Mouse (Mus musculus): ENCODE results near the gene Zbtb42. TPM values are rescaled to one million over a fixed set of nuclear protein-coding genes. Genes with fewer than 3 reads are reported as not detected.

The Zbtb42 gene
- 1 to 10 TPM; 1.3 to 2.1 TPM for total RNA-seq (2021)
- long read RNA-seq, experiment 1, partial matches to known transcripts = 0 of 1 reads
- long read RNA-seq, experiment 1, other reads (novel, unspliced or antisense) = 0 of 1 reads
- long read RNA-seq, experiment 2, partial matches to known transcripts = 0 of 2 reads
- long read RNA-seq, experiment 2, other reads (novel, unspliced or antisense) = 0 of 2 reads

DNA sequence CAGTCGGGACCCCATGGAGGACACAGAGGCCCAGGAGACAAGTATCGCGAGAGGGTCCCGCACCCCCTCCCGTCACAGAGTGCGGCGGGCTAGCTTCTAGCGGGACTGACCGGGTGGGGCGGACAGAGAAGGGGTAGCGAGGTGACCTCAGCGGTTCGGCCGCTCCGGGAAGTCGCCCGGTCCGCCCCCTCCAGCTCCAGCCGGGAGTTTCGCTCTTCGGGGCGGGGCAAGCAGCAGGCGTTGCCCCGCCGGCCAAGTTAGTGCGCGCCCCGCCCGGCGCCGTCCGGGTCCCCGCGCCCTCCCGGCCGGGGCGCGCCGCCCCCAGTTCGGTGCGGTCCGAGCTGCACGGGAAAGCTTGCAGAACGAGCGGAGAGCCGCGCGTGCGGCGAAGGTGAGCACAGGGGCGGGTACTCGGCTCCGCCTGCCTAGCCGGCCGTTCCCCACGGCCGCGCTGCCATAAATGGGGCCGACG is at the start of gene Zbtb42:
Gene Zbtb42 (plus strand): TSS at position 274 of the 472 bp plus-strand sequence.
- peak; percentile 75 for DNase-seq
- intact Hi-C loops (cut with DNase I; ENCODE audit: low total_unique reads) = loop anchor here (2.0 kb wide), 1 partner anchor 28 kb away; no protein-coding TSS in a partner anchor

DNA sequence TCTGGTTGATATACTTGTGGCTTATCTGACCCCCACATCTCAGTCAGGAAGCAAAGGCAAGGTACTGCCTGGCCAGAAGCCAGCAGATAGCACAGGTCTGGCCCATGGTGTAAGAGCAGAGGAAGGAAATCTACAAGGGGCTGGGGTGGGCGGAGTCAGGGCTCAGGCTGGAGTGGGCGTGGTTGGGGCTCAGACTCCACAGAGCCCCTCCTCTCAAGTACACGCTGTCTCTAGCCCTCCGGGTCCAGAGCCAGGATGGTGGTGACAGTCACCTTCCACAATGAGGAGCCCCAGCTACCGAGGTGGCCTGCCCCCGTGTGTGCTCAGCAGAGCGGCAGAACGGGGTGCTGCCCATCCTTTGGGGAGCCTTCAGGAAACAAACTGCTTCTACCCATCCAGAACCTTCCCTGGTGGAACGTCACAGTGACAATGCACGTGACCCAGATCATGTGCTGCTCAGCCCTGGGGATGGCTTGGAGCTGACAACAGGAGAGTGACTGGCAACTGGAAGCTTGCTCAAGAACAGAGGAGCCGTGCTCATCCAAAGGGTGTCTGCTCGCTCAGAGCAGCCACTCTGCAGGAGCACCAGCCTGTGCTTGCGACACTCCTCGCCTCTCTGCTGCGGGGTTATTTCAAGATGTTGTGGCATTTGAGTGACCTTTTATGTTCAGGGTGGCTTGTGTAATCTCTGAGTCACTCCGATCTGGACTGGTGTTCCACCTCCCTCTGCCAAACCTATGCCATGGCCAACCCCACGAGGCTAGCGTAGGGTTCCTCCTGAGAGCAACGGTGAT is 49.5 kb upstream of the Zbtb42 start:
- peak; percentile 63 for DNase-seq
- intact Hi-C loops (cut with DNase I; ENCODE audit: low total_unique reads) = no loop called here

DNA sequence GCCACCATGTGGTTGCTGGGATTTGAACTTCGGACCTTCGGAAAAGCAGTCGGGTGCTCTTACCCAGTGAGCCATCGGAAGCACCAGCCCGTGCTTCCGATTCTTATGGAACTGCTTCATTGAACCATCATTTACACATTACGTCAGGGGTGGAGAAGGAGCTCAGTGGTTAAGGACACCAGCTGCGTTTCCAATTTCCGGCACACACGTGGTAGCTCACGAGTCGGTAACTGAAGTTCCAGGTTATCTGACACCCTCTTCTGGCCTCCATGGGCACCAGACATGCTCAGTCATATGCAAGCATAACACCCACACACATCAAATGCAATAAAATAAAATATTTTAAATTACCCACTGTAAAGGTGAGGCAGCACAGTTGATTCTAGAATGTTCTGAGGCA is 48.6 kb upstream of the Zbtb42 start:
- no peak for DNase-seq
- intact Hi-C loops (cut with DNase I; ENCODE audit: low total_unique reads) = no loop called here

DNA sequence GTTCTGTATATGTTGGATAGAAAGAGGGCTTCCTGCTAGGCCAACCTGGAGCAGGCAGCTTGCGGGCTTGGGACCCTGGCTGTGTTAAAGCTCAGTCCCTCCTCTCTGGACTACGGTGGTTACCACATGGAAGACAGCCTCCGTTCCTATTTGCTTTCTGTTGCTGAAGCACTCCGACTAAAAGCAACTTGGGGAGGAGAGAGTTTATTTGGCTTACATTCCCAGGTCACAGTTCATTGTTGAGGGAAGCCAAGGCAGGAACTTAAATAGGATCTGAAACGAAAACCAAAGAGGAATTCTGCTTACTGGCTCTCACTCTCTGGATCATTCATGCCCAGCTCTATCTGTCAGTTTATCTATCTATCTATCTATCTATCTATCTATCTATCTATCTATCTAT is 47.8 kb upstream of the Zbtb42 start:
- DNase-seq = no peak
- intact Hi-C loops (cut with DNase I; ENCODE audit: low total_unique reads) = no loop called here

DNA sequence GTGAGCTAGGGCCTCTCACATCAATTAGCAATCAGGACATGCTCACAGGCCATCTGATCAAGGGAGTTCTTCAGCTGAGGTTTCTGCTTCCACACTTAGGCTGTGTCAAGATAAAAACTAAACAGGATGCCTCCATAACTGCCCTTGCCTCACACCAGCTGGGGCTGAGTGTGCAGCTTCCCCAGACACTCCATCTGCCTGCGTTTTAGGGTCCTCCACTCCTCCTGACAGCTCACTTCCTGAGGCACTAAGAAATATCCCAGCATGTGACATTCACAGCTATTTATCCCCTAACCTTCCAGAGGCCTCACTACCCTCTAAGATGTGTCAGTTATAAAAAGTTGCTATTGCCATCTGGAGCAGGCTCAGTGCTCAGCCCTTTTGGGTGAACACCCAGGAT is 47.2 kb upstream of the Zbtb42 start:
- DNase-seq = no peak
- intact Hi-C loops (cut with DNase I; ENCODE audit: low total_unique reads) = no loop called here

DNA sequence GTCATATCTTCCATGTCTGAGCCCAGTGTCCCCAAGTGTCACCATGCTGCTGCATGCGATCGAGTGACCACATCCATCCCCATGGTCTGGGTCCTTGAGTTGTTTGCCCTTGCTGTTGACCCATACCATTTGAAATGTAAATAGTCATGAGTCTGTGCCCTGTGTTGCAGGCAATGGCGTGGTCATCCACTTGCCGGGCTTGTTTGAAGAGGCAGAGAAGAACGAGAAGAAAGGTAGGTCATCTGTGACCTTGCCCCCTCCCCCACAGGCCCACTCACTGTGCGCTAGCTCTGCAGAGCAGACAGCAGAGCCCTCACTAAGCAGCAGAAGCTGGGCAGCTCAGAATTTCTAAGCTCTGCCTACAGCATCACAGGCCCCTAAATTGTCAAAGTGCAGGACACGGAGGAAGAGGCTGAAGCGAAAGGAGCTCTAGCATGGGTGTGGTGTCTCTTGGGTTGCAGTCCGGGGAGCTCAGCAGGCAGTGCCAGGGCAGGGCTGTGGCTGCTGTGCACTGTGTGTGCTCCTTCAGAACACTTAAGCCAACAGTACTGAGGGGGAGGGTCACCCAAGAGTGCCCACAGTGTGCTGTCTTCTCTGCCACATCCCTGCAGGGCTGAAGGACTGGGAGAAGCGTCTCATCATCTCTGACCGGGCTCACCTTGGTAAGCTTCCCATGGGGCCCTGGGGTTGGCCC is 46.4 kb upstream of the Zbtb42 start:
- DNase-seq = no peak
- intact Hi-C loops (cut with DNase I; ENCODE audit: low total_unique reads) = no loop called here

DNA sequence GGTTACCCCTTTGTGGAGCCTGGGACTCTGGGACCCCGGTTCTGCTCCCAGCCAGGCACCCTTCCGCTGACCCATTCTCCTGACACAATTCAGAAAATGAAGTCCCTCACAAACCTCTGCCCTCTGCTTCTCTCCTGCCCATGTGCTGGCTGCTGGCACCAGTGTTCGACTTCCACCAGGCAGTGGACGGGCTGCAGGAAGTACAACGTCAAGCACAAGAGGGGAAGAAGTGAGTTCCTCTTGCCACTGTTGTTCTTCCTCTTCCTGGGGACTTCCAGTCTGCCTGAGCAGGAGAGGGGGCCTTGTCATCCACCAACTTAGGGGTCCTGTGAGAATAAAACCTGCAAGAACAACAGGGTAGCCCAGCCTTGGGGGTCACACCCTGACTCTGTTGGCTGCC is 45.7 kb upstream of the Zbtb42 start:
- DNase-seq = no peak
- intact Hi-C loops (cut with DNase I; ENCODE audit: low total_unique reads) = no loop called here

DNA sequence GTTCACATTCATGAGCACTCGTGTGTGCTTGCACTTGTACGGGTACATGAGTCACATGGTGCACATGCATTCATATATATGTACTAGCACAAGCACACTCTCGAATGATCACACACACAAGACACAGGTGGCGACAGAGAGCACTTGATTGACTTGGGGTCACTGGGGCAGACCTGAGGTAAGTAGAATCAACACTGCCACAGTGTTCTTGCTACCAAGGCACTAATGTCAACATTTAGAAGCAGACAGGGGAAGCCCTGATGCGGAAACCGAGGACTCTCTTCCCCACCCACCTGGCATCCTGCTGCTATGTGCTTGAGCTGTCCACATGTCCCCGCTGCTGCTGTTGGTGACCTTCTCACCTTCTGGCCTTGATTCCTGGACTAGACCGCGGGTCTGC is 44.9 kb upstream of the Zbtb42 start:
- intact Hi-C loops (cut with DNase I; ENCODE audit: low total_unique reads) = no loop called here
- DNase-seq = no peak

DNA sequence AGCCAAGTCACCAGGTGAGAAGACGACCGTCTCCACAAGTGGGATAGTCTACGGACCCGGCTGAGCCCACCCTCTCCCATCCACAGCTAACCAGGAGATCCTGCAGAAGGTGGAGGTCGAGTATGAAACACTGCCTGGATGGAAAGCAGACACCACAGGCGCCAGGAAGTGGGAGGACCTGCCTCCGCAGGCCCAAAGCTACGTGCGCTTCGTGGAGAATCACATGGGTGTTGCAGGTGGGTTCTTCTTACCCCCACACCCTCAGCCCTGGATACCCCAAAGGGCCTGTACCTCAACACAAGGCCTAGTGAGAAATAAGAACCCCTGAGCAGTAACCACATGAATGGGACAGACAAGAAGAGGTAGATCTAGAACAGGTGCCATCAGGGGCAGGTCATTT is 39.1 kb upstream of the Zbtb42 start:
- no peak for DNase-seq

DNA sequence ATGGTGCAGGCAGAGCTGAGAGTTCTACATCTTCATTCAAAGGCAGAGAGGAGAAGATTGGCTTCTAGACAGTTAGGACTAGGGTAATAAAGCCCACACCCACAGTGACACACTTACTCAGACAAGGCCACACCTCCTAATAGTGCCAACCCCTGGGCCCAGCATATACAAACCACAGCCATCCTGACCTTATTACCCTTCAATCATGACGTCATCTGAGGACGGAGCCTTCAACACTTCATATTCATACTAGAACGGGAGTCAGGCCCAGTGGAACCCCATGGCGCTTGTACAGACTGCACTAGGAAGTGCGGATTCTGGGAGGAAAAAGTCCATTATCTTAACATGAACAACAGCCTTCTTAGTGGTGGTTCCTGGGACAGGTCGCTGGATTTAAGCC is 35.5 kb upstream of the Zbtb42 start:
- DNase-seq = no peak
- intact Hi-C loops (cut with DNase I; ENCODE audit: low total_unique reads) = no loop called here

More for the DNA sequence above, 39.1 kb upstream of the Zbtb42 start:
- intact Hi-C loops (cut with DNase I; ENCODE audit: low total_unique reads) = no loop called here

DNA sequence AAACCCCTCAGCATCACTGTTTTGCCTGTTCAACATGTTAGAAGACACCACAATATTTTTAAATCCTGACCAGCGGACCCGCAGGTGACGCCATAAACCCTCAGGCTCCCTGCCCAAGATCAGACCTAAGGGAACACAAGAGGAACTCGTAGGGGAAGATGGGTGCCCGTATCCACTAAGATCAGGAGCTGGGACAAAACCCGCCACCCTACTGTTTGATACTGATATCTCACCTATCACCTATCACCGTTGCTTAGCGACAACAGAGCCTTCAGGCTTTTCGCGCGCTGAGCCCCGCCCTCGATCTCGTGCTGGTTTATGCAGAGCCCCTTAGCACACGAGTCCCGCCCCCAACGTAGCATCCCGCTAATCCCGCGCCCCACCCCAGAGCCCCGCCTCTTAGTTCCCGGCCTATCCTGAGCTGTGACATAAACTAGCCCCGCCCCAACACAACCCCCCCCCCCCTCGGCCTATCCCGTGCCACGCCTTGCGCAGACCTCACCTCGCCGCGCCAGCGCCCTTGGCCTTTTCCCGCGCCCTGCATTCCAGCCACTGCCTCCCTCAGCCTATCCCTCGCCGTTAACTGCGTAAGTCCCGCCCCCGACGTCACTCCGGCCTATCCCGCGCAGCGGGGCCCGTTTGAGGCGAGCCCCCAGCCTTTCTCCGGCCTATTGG is 34.3 kb upstream of the Zbtb42 start, which contains the start of gene Siva1:
Gene Siva1 (plus strand): TSS at position 500 of the 675 bp plus-strand sequence.
- intact Hi-C loops (cut with DNase I; ENCODE audit: low total_unique reads) = no loop called here
- peak; percentile 100 for DNase-seq

DNA sequence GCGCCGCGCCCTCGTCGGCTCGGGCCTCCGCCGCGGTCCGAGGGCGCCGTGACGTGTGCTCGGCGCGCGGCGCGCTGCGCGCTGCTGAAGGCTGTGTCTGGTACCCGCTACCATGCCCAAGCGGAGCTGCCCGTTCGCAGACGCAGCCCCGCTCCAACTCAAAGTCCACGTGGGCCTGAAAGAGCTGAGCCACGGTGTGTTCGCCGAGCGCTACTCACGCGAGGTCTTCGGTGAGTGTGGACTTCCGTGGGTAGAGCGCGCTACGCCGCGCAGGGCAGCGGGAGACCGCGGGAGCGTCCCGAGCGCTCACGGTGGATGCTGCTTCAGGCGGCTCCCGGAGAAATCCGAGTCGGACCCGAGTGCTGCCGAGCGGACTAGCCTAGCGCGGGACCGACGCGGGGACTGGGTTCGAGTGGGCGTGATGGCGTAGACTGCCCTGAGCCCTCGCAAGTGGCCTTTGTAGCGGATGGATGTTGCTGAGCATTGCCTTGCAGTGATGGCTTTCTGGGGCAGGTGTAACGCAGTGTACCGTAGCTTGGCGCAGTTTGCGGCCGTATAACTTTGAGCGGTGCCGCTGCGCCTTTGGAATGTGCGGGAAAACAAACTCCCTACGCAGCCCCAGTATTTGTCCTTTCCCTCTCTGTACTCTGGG is 33.6 kb upstream of the Zbtb42 start:
- intact Hi-C loops (cut with DNase I; ENCODE audit: low total_unique reads) = no loop called here
- DNase-seq = no peak

DNA sequence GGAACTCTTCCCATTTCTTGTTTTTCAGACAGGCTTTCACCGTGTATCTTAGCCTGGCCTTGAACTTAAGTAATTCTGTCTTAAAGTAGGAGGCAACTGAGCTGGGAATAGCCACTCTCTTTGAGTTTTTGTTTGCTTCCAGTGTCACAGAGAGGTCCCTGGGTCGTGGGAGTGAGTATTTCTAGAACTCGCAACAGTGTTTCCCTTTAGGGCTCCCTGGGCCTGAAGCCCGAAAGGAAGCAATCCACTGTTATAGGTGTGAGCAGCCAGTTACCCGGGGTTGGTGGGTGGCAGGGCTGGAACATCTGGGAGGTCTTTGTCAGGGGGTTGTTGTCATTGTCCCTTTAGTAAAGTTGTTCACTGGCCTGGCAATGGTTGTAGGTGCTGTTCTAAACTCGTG is 32.5 kb upstream of the Zbtb42 start:
- intact Hi-C loops (cut with DNase I; ENCODE audit: low total_unique reads) = no loop called here
- no peak for DNase-seq

DNA sequence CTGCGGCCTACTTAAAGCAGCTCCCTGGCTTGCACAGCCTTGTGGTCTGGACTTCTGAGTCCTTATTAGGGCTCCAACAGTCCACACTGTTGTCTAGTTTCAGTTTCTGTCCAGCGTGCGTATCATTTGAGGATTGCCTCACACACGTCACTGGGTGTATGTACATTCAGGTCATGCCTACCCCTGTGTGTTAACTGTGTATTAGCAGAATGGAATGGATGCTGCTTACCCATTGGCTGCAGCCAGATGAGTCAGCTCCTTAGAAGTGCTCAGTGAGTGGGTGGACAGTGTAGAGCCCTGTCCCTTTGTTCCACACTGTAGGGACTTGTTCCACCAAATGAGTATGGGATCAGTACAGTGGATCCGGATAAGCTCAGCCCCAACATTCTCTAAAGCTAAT is 30.5 kb upstream of the Zbtb42 start:
- intact Hi-C loops (cut with DNase I; ENCODE audit: low total_unique reads) = no loop called here
- DNase-seq = no peak

DNA sequence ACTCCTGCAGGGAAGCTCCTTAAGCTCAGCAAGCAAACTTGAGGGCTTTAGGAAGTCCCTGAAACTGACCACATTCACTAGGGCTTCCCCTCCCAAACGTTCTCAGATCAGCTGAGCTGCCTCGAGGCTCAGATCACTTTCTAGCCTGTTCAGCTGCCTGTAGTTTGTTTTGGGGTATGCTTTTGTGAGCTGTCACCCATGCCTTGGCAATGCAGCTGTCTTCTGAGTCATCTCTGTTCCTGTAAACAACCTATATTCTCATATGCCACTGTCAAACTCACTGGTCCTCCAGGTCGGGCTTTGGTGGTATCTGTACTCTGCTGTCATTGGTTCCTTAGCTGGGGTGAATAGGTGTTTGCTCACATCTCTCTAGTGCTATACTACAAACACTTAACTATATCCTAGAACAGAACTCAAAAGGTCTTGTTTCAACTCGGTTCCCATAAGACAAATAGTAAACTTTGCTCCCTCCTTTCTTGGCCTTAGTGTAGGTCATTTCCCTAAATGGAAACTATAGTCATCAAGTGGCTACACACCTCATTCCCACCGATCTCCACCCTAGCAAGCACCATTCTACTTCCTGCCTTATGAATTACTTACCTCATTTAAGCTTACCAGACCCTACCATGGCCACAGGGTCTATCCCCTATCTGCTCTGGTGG is 26.7 kb upstream of the Zbtb42 start:
- intact Hi-C loops (cut with DNase I; ENCODE audit: low total_unique reads) = loop anchor here (2.0 kb wide), 1 partner anchor 55 kb away; no protein-coding TSS in a partner anchor
- DNase-seq = no peak

DNA sequence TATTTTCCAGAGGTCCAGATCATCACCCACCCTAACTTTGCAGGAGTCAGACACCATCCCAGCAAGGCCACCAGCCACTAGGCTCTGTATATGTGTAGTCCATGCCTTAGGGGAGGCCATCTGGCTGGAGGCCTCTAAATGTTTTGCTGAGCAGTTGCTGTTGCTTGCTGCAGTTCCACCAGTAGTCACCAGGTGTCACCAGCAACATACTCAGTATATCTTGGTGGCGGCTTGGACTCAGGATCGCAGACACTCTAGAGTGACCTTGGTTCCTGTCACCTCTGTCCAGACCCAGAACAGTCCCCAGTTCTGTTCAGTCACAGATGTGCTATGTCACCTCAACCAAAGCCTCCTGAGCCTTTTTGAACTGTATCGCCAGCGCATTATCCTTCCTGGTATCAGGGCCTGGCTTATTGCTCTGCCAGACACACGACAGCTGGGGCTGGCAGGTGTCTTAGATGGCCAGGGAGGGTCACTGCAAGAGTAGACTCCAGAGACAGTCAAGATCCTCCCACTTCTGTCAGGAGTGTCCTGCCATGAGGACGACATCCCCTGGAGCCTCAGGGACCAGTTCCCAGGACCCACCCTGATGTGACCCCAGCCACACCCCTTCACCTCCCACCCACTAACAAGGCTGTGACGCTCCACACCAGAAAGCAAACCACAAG is 25.3 kb upstream of the Zbtb42 start:
- peak; percentile 86 for DNase-seq
- intact Hi-C loops (cut with DNase I; ENCODE audit: low total_unique reads) = loop anchor here (2.0 kb wide), 1 partner anchor 54 kb away; no protein-coding TSS in a partner anchor

DNA sequence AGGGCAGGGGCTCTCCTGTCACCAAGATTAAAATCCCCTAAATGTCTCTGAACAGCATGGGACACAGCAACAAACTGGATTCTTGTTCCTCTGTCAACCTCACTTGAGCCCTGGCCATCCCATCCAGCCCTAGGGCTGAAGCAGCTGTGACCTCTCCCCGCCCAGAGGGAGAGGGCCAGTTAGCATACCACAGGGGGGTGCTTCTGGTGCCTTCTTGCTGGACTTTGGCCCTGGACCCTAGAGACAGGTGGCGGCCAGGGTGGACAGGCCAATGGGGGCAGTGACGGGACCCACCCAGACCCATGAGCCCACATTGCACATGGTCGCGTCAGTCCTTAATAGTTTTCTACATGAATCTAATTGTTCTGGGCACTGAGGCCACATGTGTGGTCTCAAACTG is 24.6 kb upstream of the Zbtb42 start:
- intact Hi-C loops (cut with DNase I; ENCODE audit: low total_unique reads) = no loop called here
- no peak for DNase-seq

DNA sequence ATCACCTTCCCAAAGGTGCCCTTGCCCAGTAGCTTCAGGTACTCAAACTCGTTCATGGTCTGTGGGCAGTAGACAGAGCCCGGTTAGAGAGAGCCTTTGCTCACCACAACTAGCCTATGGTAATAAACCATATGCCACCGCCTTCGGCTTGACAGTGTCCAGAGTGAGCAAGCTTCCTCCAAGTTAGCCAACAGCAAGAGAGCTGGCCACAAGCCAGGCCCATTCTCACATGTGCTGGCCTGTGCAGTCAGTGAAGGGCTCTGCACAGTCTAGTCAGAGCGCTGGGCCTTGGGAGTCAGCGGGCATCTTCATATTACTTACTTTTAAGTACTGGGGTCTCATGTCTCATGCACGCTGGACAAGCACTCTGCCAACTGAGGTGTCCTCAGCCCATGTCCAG is 20.0 kb upstream of the Zbtb42 start:
- intact Hi-C loops (cut with DNase I; ENCODE audit: low total_unique reads) = no loop called here
- no peak for DNase-seq
